Mouse (Mus musculus) thymus, adult 2 months (tissue): ENCODE measurements at regions not wholly inside any gene's neighbourhood (a gene's known extent, or its start where the extent isn't known, plus 50 kb on each side); places are given as distances from the start of the nearest gene placed in this dataset.

Experiments
- CTCF ChIP-seq: fragments of 200-500 bp; IDR thresholded peaks from 2 replicates; pipeline ENCODE4 v1.5.1; 2012; ENCODE audit warnings: mild to moderate bottlenecking, control low read depth, low read length, moderate library complexity, borderline replicate concordance; ENCODE audit not compliant: control insufficient read depth, poor library complexity, insufficient read depth; ENCODE audit errors: extremely low read depth
- POLR2A ChIP-seq: fragments of 200-500 bp; IDR thresholded peaks from 2 replicates; pipeline ENCODE4 v1.6.1; 2012; ENCODE audit warnings: mild to moderate bottlenecking, low read length, control low read depth, moderate library complexity; ENCODE audit not compliant: control insufficient read depth, poor library complexity, insufficient read depth; ENCODE audit errors: extremely low read depth

GRCm38 (mm10) chr8:126859706-126860424 lies 85.8 kb downstream of the Tomm20 start:
- TF ChIP-seq POLR2A (no peak), CTCF (no peak)
